Mouse (Mus musculus) limb, embryonic 14.5 days (tissue): ENCODE measurements at regions not wholly inside any gene's neighbourhood (a gene's known extent, or its start where the extent isn't known, plus 50 kb on each side); places are given as distances from the start of the nearest gene placed in this dataset.
A peak's percentile ranks its signal among the peaks of the same experiment; 100 is the strongest.

Experiments
- ATAC-seq: fragments of 200-750 bp; cut with Nextera tagmentation; 2 replicates; pipeline ENCODE4 v1.8.0; 2017; ENCODE audit warnings: low read depth, moderate number of reproducible peaks, moderate TSS enrichment; ENCODE audit not compliant: low FRiP score
- DNase-seq: peaks from one replicate; pipeline ENCODE4 v3.0.0-alpha.2; 2015; ENCODE audit warnings: low spot score
- H3K27ac ChIP-seq: fragments of 300-500 bp; sonication (generic); replicated peaks from 2 replicates; pipeline ENCODE4 v1.5.1; 2014; ENCODE audit warnings: low read depth, mild to moderate bottlenecking, low read length, moderate library complexity, mixed read lengths
- H3K27me3 ChIP-seq: fragments of 300-500 bp; sonication (generic); 2 replicates; pipeline ENCODE4 v1.6.1; 2014; ENCODE audit warnings: low read length, mixed read lengths; ENCODE audit not compliant: control insufficient read depth, insufficient read depth
- H3K36me3 ChIP-seq: fragments of 300-500 bp; sonication (generic); 2 replicates; pipeline ENCODE4 v1.6.1; 2014; ENCODE audit warnings: mild to moderate bottlenecking, low read length, moderate library complexity, mixed read lengths; ENCODE audit not compliant: control insufficient read depth, insufficient read depth
- H3K4me1 ChIP-seq: fragments of 300-500 bp; sonication (generic); 2 replicates; pipeline ENCODE4 v1.6.1; 2014; ENCODE audit warnings: antibody characterized with exemption, low read length, mixed read lengths; ENCODE audit not compliant: control insufficient read depth, insufficient read depth
- H3K4me2 ChIP-seq: fragments of 300-500 bp; sonication (generic); replicated peaks from 2 replicates; pipeline ENCODE4 v1.6.1; 2014; ENCODE audit warnings: low read depth, mild to moderate bottlenecking, low read length, moderate library complexity; ENCODE audit not compliant: severe bottlenecking
- H3K4me3 ChIP-seq: fragments of 300-500 bp; sonication (generic); replicated peaks from 2 replicates; pipeline ENCODE4 v1.5.1; 2014; ENCODE audit warnings: low read length
- H3K9ac ChIP-seq: fragments of 300-500 bp; sonication (generic); 2 replicates; pipeline ENCODE4 v1.6.1; 2014; ENCODE audit warnings: mild to moderate bottlenecking, low read depth, low read length, moderate library complexity; ENCODE audit not compliant: severe bottlenecking
- H3K9me3 ChIP-seq: fragments of 300-500 bp; sonication (generic); 2 replicates; pipeline ENCODE4 v1.6.1; 2016; ENCODE audit warnings: low read length; ENCODE audit not compliant: control insufficient read depth
- POLR2A ChIP-seq: fragments of 200-500 bp; IDR thresholded peaks from 2 replicates; pipeline ENCODE4 v1.8.0; 2012; ENCODE audit warnings: inconsistent platforms, mild to moderate bottlenecking, moderate library complexity, borderline replicate concordance; ENCODE audit not compliant: insufficient read depth, insufficient read length; ENCODE audit errors: extremely low read depth
- WGBS: fragments of 180-500 bp; shearing (Covaris S2); extraction: QIAGEN DNeasy Blood & Tissue Kit; methylation state at CpG from one replicate; pipeline ENCODE4 v1.1.7; 2014; 5-methylcytosine and 5-hydroxymethylcytosine counted together

- DNase-seq (no peak), ATAC-seq (no peak)
- no peaks in the 10 kb centered on the region for H3K36me3 ChIP-seq
- no peak overlapping the region for H3K4me3 ChIP-seq
- H3K4me1 ChIP-seq, result peaks cover 25% of the 10 kb centered on the region; the same call in 1 of the 2 replicates
- no peaks in the 10 kb centered on the region for H3K9me3 ChIP-seq
- WGBS, result 44% methylated on average over 3 of the region's 3 CpGs
- H3K9ac ChIP-seq, result no peak overlapping the region
- H3K27ac ChIP-seq, result no peak overlapping the region
- no peak for TF ChIP-seq POLR2A
- no peaks in the 10 kb centered on the region for H3K27me3 ChIP-seq
- H3K4me2 ChIP-seq, result no peak overlapping the region
These were observed 115.0 kb downstream of the Postn start for GRCm38 (mm10) chr3:54475879-54476278.

- peak; percentile 60 for DNase-seq
- H3K4me1 ChIP-seq, result peaks cover 25% of the 10 kb centered on the region; the same call in 1 of the 2 replicates
- no peaks in the 10 kb centered on the region for H3K36me3 ChIP-seq
- H3K27me3 ChIP-seq, result no peaks in the 10 kb centered on the region
- TF ChIP-seq POLR2A, result no peak
- H3K4me3 ChIP-seq, result no peak overlapping the region
- no peak overlapping the region for H3K4me2 ChIP-seq
- H3K9me3 ChIP-seq, result no peaks in the 10 kb centered on the region
- ATAC-seq, result peak; percentile 57; the same call in 1 of the 2 replicates
- 0 out of 2 replicates have a peak overlapping the region, but pooled peaks have one; percentile 39 for H3K27ac ChIP-seq
- H3K9ac ChIP-seq, result no peak overlapping the region
- 35% methylated on average over 4 of the region's 4 CpGs for WGBS
These were observed 117.1 kb downstream of the Postn start for GRCm38 (mm10) chr3:54477986-54478385.

- no peak for TF ChIP-seq POLR2A
- H3K4me1 ChIP-seq, result peaks cover 25% of the 10 kb centered on the region; the same call in 1 of the 2 replicates
- DNase-seq (no peak), ATAC-seq (no peak)
- no peak overlapping the region for H3K27ac ChIP-seq
- no peak overlapping the region for H3K9ac ChIP-seq
- WGBS, result 77% methylated on average over 6 of the region's 6 CpGs
- no peaks in the 10 kb centered on the region for H3K9me3 ChIP-seq
- no peak overlapping the region for H3K4me3 ChIP-seq
- H3K27me3 ChIP-seq, result no peaks in the 10 kb centered on the region
- H3K4me2 ChIP-seq, result no peak overlapping the region
- no peaks in the 10 kb centered on the region for H3K36me3 ChIP-seq
These were observed 119.3 kb downstream of the Postn start for GRCm38 (mm10) chr3:54480251-54480650.

- no peak for ATAC-seq
- TF ChIP-seq POLR2A, result no peak
These were observed 126.4 kb downstream of the Postn start for GRCm38 (mm10) chr3:54487346-54487745.

GRCm38 (mm10) chr3:54487844-54488243 lies 126.9 kb downstream of the Postn start:
- Histone ChIP-seq H3K4me3 (no peak overlapping the region), H3K9me3 (no peaks in the 10 kb centered on the region), H3K4me1 (peaks cover 11% of the 10 kb centered on the region; the same call in 1 of the 2 replicates), H3K4me2 (no peak overlapping the region), H3K36me3 (no peaks in the 10 kb centered on the region), H3K9ac (no peak overlapping the region), H3K27ac (no peak overlapping the region), H3K27me3 (no peaks in the 10 kb centered on the region)
- WGBS, result 73% methylated on average over 4 of the region's 4 CpGs
- no peak for ATAC-seq
- no peak for DNase-seq
- no peak for TF ChIP-seq POLR2A

More at GRCm38 (mm10) chr3:54487346-54487745, 126.4 kb downstream of the Postn start:
- Histone ChIP-seq H3K36me3 (no peaks in the 10 kb centered on the region), H3K9ac (no peak overlapping the region), H3K4me3 (no peak overlapping the region), H3K4me2 (no peak overlapping the region), H3K27me3 (no peaks in the 10 kb centered on the region), H3K4me1 (peaks cover 11% of the 10 kb centered on the region; the same call in 1 of the 2 replicates), H3K9me3 (no peaks in the 10 kb centered on the region), H3K27ac (no peak overlapping the region)
- WGBS, result 89% methylated on average over 2 of the region's 2 CpGs
- DNase-seq, result no peak
